ENCODE assay signal across 9 mouse cellular contexts in genomic region chr2:43622844-43623243, GRCm38 (mm10).
DNase-seq lines count a peak whose midpoint lies in the region; ATAC-seq lines count a peak whose summit lies in the region.
"Had no signal": no experiment of that assay in that cellular context is flagged by ENCODE, and none has a peak within 500 bp of the region (broad histone marks: within the 10 kb centered on the region; RNA-seq: fewer than 3 reads in every experiment).

No protein-coding gene starts in this region.

- WGBS in kidney, embryonic 16.5 days: 0% methylated on average over 1 of the region's 1 CpGs
- WGBS in midbrain, embryonic 13.5 days: 0% methylated on average over 1 of the region's 1 CpGs

- ATAC-seq in kidney, embryonic 16.5 days (ENCODE audit: low FRiP score, low TSS enrichment): no peak
- ATAC-seq in common myeloid progenitor, adult 5-6 weeks (replicated peaks; ENCODE audit: low read depth, poor library complexity, severe bottlenecking): peak; percentile 69
- ATAC-seq in midbrain, embryonic 13.5 days: peak; percentile 60; the same call in 1 of the 2 replicates

- H3K4me1 ChIP-seq in kidney, embryonic 16.5 days (ENCODE audit: insufficient read depth, low read length): no peaks in the 10 kb centered on the region
- H3K4me1 ChIP-seq in midbrain, embryonic 13.5 days (replicated peaks): no peaks in the 10 kb centered on the region

- no peaks in the 10 kb centered on the region for H3K9me3 ChIP-seq in kidney, embryonic 16.5 days (ENCODE audit: low read length)
- no peaks in the 10 kb centered on the region for H3K9me3 ChIP-seq in midbrain, embryonic 13.5 days

- H3K27me3 ChIP-seq in kidney, embryonic 16.5 days (ENCODE audit: insufficient read depth, low read length): no peaks in the 10 kb centered on the region
- H3K27me3 ChIP-seq in midbrain, embryonic 13.5 days: no peaks in the 10 kb centered on the region

- H3K9ac ChIP-seq in kidney, embryonic 16.5 days (replicated peaks; ENCODE audit: low read length): no peak overlapping the region
- H3K9ac ChIP-seq in midbrain, embryonic 13.5 days (replicated peaks): no peak overlapping the region

- no peak overlapping the region for H3K4me3 ChIP-seq in kidney, embryonic 16.5 days (ENCODE audit: low read length)
- no peak overlapping the region for H3K4me3 ChIP-seq in midbrain, embryonic 13.5 days (replicated peaks)

- no peaks in the 10 kb centered on the region for H3K36me3 ChIP-seq in kidney, embryonic 16.5 days (ENCODE audit: insufficient read depth, low read length)
- no peaks in the 10 kb centered on the region for H3K36me3 ChIP-seq in midbrain, embryonic 13.5 days

- no peak overlapping the region for H3K4me2 ChIP-seq in kidney, embryonic 16.5 days (replicated peaks; ENCODE audit: low read depth, low read length)
- no peak overlapping the region for H3K4me2 ChIP-seq in midbrain, embryonic 13.5 days (replicated peaks)

- peak; percentile 1 for DNase-seq in kidney, adult 9 months
- DNase-seq in ES-CJ7 (ENCODE audit: low read depth, low spot score): peak; percentile 9
- no peak for DNase-seq in urinary bladder, postnatal 36 days (ENCODE audit: low spot score in 2 of 2)
- DNase-seq in kidney, postnatal 14 days: no peak
- no peak for DNase-seq in urinary bladder, postnatal 25 days (ENCODE audit: low spot score)
- DNase-seq: heart, postnatal 4 days had no signal

- no peak overlapping the region for H3K27ac ChIP-seq in kidney, embryonic 16.5 days (ENCODE audit: low read length)
- H3K27ac ChIP-seq in midbrain, embryonic 13.5 days: no peak overlapping the region

Comparison
In these comparisons a context has a peak if more than half of its experiments do, and no peak if none do; other contexts are left out.
1. DNase-seq: peak in kidney, adult 9 months (single experiment) and ES-CJ7 (single experiment); none in urinary bladder, postnatal 36 days (0 of 2), kidney, postnatal 14 days (single experiment) and urinary bladder, postnatal 25 days (single experiment).